In genomic region chr2:25304657-25305541, GRCm38 (mm10) we compare ENCODE assay signal across 8 mouse cellular contexts. TPM values are rescaled to one million over a fixed set of nuclear protein-coding genes. Genes with fewer than 3 reads are reported as not detected.
DNase-seq lines count a peak whose midpoint lies in the region; ATAC-seq and TF ChIP-seq lines count a peak whose summit lies in the region.

No protein-coding gene starts in this region.

- peaks cover 16% of the 10 kb centered on the region; the same call in 1 of the 2 replicates for H3K27me3 ChIP-seq in limb, embryonic 14.5 days (ENCODE audit: control insufficient read depth, insufficient read depth, low read length)
- H3K27me3 ChIP-seq in midbrain, embryonic 16.5 days (ENCODE audit: control insufficient read depth, insufficient read depth, low read depth, low read length): peaks cover 27% of the 10 kb centered on the region

- peak; percentile 89 for ATAC-seq in granulocyte monocyte progenitor cell, adult 5-6 weeks (replicated peaks; ENCODE audit: poor library complexity, severe bottlenecking)
- peak; percentile 30; the same call in 1 of the 2 replicates for ATAC-seq in limb, embryonic 14.5 days (ENCODE audit: low FRiP score, low read depth)
- ATAC-seq in midbrain, embryonic 16.5 days: peak; percentile 81

- 0 out of 2 replicates have a peak, but pooled peaks cover 2% of the 10 kb centered on the region for H3K4me1 ChIP-seq in bone marrow macrophage, adult 2 months (ENCODE audit: control insufficient read depth, insufficient read depth, low read length)
- no peaks in the 10 kb centered on the region for H3K4me1 ChIP-seq in limb, embryonic 14.5 days (ENCODE audit: control insufficient read depth, insufficient read depth, low read length)
- H3K4me1 ChIP-seq in midbrain, embryonic 16.5 days (ENCODE audit: control insufficient read depth, insufficient read depth, low read length): peaks cover 6% of the 10 kb centered on the region

- no peaks in the 10 kb centered on the region for H3K9me3 ChIP-seq in limb, embryonic 14.5 days (ENCODE audit: control insufficient read depth, low read length)
- no peaks in the 10 kb centered on the region for H3K9me3 ChIP-seq in midbrain, embryonic 16.5 days (replicated peaks; ENCODE audit: control insufficient read depth, low read length, poor library complexity, severe bottlenecking)

- H3K36me3 ChIP-seq in limb, embryonic 14.5 days (ENCODE audit: control insufficient read depth, insufficient read depth, low read length): no peaks in the 10 kb centered on the region
- H3K36me3 ChIP-seq in midbrain, embryonic 16.5 days (ENCODE audit: control insufficient read depth, insufficient read depth, low read length): peaks cover 18% of the 10 kb centered on the region

- DNase-seq in layer of hippocampus, postnatal 14 days (ENCODE audit: low spot score in 2 of 2): peak; percentile 40 to 50
- DNase-seq in layer of hippocampus, adult 9-11 months: no peak
- DNase-seq in limb, embryonic 14.5 days (ENCODE audit: low spot score): peak; percentile 27
- no peak for DNase-seq in gastrocnemius, postnatal 10 days
- DNase-seq in thymus, postnatal 36 days: no peak

- TF ChIP-seq POLR2A in bone marrow macrophage, adult 2 months (IDR thresholded peaks at IDR 0.05; ENCODE audit: borderline replicate concordance, low read depth, low read length): no peak
- TF ChIP-seq POLR2A in limb, embryonic 14.5 days (IDR thresholded peaks at IDR 0.05; ENCODE audit: borderline replicate concordance, extremely low read depth, insufficient read depth, insufficient read length): no peak

- H3K4me2 ChIP-seq in limb, embryonic 14.5 days (replicated peaks; ENCODE audit: low read depth, low read length, severe bottlenecking): peak overlapping the region; percentile 74
- peak overlapping the region; percentile 77 for H3K4me2 ChIP-seq in midbrain, embryonic 16.5 days (ENCODE audit: low read length)

- WGBS in limb, embryonic 14.5 days: 3% methylated on average over 38 of the region's 45 CpGs
- WGBS in midbrain, embryonic 16.5 days: 4% methylated on average over 45 of the region's 45 CpGs

- no peak for TF ChIP-seq CTCF in bone marrow macrophage, adult 2 months (IDR thresholded peaks at IDR 0.05; ENCODE audit: low read depth, low read length)

- peak overlapping the region; percentile 44 for H3K9ac ChIP-seq in limb, embryonic 14.5 days (ENCODE audit: low read depth, low read length, severe bottlenecking)
- peak overlapping the region; percentile 56 for H3K9ac ChIP-seq in midbrain, embryonic 16.5 days (ENCODE audit: low read depth, low read length)

- peak overlapping the region; percentile 59 for H3K4me3 ChIP-seq in bone marrow macrophage, adult 2 months (ENCODE audit: insufficient read depth, low read length)
- H3K4me3 ChIP-seq in limb, embryonic 14.5 days (replicated peaks; ENCODE audit: low read length): peak overlapping the region; percentile 37
- peak overlapping the region; percentile 43 for H3K4me3 ChIP-seq in midbrain, embryonic 16.5 days (ENCODE audit: low read depth, low read length)

- H3K27ac ChIP-seq in bone marrow macrophage, adult 2 months (ENCODE audit: insufficient read depth, low read depth, low read length): no peak overlapping the region
- H3K27ac ChIP-seq in limb, embryonic 14.5 days (replicated peaks; ENCODE audit: low read depth, low read length): no peak overlapping the region
- H3K27ac ChIP-seq in midbrain, embryonic 16.5 days (ENCODE audit: low read length): peak overlapping the region; percentile 68

RNA-seq across cellular contexts. Expression of gene Grin1, which starts 14.1 kb away (rescaled TPM):
- 100 to 1,000 TPM; 419 to 451 TPM for total RNA-seq in layer of hippocampus, postnatal 14 days (2021)
- 0.79 TPM in 1 of 2 replicates, not detected in the other for polyA plus RNA-seq in bone marrow macrophage, adult 2 months (2012; ENCODE audit: insufficient read depth, insufficient read length, missing spikeins)
- total RNA-seq in granulocyte monocyte progenitor cell, adult 5-6 weeks (2014; fragmentation: Nextera tagmentation): not detected in 2 replicates
- not detected in 2 replicates for total RNA-seq in granulocyte monocyte progenitor cell, adult 5-6 weeks (2017)
- polyA plus RNA-seq in limb, embryonic 14.5 days (2012; rRNA removed): 0.34 and 0.42 TPM in 2 replicates
- polyA plus RNA-seq in limb, embryonic 14.5 days (2014; fragmentation: Nextera tagmentation; extraction: Ambion mirVana): 0.43 and 1.3 TPM in 2 replicates
- 44.0 and 52.7 TPM in 2 replicates for polyA plus RNA-seq in midbrain, embryonic 16.5 days (2015; fragmentation: Nextera tagmentation; extraction: Ambion mirVana)
- under 1 TPM; 0.47 to 0.63 TPM for total RNA-seq in gastrocnemius, postnatal 10 days (2021)

RNA-seq across cellular contexts. Expression of gene Lrrc26, which starts 15.2 kb away (rescaled TPM):
- total RNA-seq in layer of hippocampus, postnatal 14 days (2021): not detected
- not detected in 2 replicates for polyA plus RNA-seq in bone marrow macrophage, adult 2 months (2012; ENCODE audit: insufficient read depth, insufficient read length, missing spikeins)
- total RNA-seq in granulocyte monocyte progenitor cell, adult 5-6 weeks (2014; fragmentation: Nextera tagmentation): not detected in 2 replicates
- not detected in 2 replicates for total RNA-seq in granulocyte monocyte progenitor cell, adult 5-6 weeks (2017)
- 0.09 TPM in 1 of 2 replicates, not detected in the other for polyA plus RNA-seq in limb, embryonic 14.5 days (2012; rRNA removed)
- polyA plus RNA-seq in limb, embryonic 14.5 days (2014; fragmentation: Nextera tagmentation; extraction: Ambion mirVana): 0.15 TPM in 1 of 2 replicates, not detected in the other
- not detected in 2 replicates for polyA plus RNA-seq in midbrain, embryonic 16.5 days (2015; fragmentation: Nextera tagmentation; extraction: Ambion mirVana)
- total RNA-seq in gastrocnemius, postnatal 10 days (2021): under 1 TPM in 1 of 2 experiments, not detected in 1; 0.26 TPM

RNA-seq across cellular contexts. Expression of gene Tmem210, which starts 17.0 kb away (rescaled TPM):
- not detected for total RNA-seq in layer of hippocampus, postnatal 14 days (2021)
- not detected in 2 replicates for polyA plus RNA-seq in bone marrow macrophage, adult 2 months (2012; ENCODE audit: insufficient read depth, insufficient read length, missing spikeins)
- total RNA-seq in granulocyte monocyte progenitor cell, adult 5-6 weeks (2014; fragmentation: Nextera tagmentation): not detected in 2 replicates
- total RNA-seq in granulocyte monocyte progenitor cell, adult 5-6 weeks (2017): not detected in 2 replicates
- polyA plus RNA-seq in limb, embryonic 14.5 days (2012; rRNA removed): not detected in 2 replicates
- not detected in 2 replicates for polyA plus RNA-seq in limb, embryonic 14.5 days (2014; fragmentation: Nextera tagmentation; extraction: Ambion mirVana)
- not detected in 2 replicates for polyA plus RNA-seq in midbrain, embryonic 16.5 days (2015; fragmentation: Nextera tagmentation; extraction: Ambion mirVana)
- not detected for total RNA-seq in gastrocnemius, postnatal 10 days (2021)

RNA-seq across cellular contexts. Expression of gene Man1b1, which starts 27.2 kb away (rescaled TPM):
- total RNA-seq in layer of hippocampus, postnatal 14 days (2021): 10 to 100 TPM; 49.0 to 59.9 TPM
- polyA plus RNA-seq in bone marrow macrophage, adult 2 months (2012; ENCODE audit: insufficient read depth, insufficient read length, missing spikeins): 36.1 and 43.5 TPM in 2 replicates
- 36.5 and 37.2 TPM in 2 replicates for total RNA-seq in granulocyte monocyte progenitor cell, adult 5-6 weeks (2014; fragmentation: Nextera tagmentation)
- 34.1 and 38.6 TPM in 2 replicates for total RNA-seq in granulocyte monocyte progenitor cell, adult 5-6 weeks (2017)
- polyA plus RNA-seq in limb, embryonic 14.5 days (2012; rRNA removed): 34.8 and 35.3 TPM in 2 replicates
- 70.2 and 83.5 TPM in 2 replicates for polyA plus RNA-seq in limb, embryonic 14.5 days (2014; fragmentation: Nextera tagmentation; extraction: Ambion mirVana)
- 50.7 and 51.0 TPM in 2 replicates for polyA plus RNA-seq in midbrain, embryonic 16.5 days (2015; fragmentation: Nextera tagmentation; extraction: Ambion mirVana)
- total RNA-seq in gastrocnemius, postnatal 10 days (2021): 10 to 100 TPM; 21.0 to 25.2 TPM

RNA-seq across cellular contexts. Expression of gene Anapc2, which starts 32.6 kb away (rescaled TPM):
- 10 to 100 TPM; 66.6 to 72.1 TPM for total RNA-seq in layer of hippocampus, postnatal 14 days (2021)
- 84.0 and 89.6 TPM in 2 replicates for polyA plus RNA-seq in bone marrow macrophage, adult 2 months (2012; ENCODE audit: insufficient read depth, insufficient read length, missing spikeins)
- 34.7 and 46.0 TPM in 2 replicates for total RNA-seq in granulocyte monocyte progenitor cell, adult 5-6 weeks (2014; fragmentation: Nextera tagmentation)
- 17.8 and 35.7 TPM in 2 replicates for total RNA-seq in granulocyte monocyte progenitor cell, adult 5-6 weeks (2017)
- polyA plus RNA-seq in limb, embryonic 14.5 days (2012; rRNA removed): 121 and 165 TPM in 2 replicates
- 117 and 126 TPM in 2 replicates for polyA plus RNA-seq in limb, embryonic 14.5 days (2014; fragmentation: Nextera tagmentation; extraction: Ambion mirVana)
- polyA plus RNA-seq in midbrain, embryonic 16.5 days (2015; fragmentation: Nextera tagmentation; extraction: Ambion mirVana): 141 and 144 TPM in 2 replicates
- 10 to 100 TPM; 35.2 to 52.2 TPM for total RNA-seq in gastrocnemius, postnatal 10 days (2021)

Comparison
In these comparisons a context has a peak if more than half of its experiments do, and no peak if none do; other contexts are left out.
1. DNase-seq: peak in layer of hippocampus, postnatal 14 days (2 of 2) and limb, embryonic 14.5 days (single experiment); none in layer of hippocampus, adult 9-11 months (single experiment), gastrocnemius, postnatal 10 days (single experiment) and thymus, postnatal 36 days (0 of 2).
2. ATAC-seq: peak in every context shown above with its lines; median percentile 89 in granulocyte monocyte progenitor cell, adult 5-6 weeks; 81 in midbrain, embryonic 16.5 days; 30 in limb, embryonic 14.5 days.
3. RNA of gene Grin1, which starts 14.1 kb away (total RNA-seq): 419 to 451 TPM in layer of hippocampus, postnatal 14 days; 0.47 to 0.63 TPM in gastrocnemius, postnatal 10 days and not detected in granulocyte monocyte progenitor cell, adult 5-6 weeks; every median in the first group is over 100 times any median in the second.
4. Peak in every context shown above with its lines, with median percentiles within 50 percentile points of each other: H3K4me3 ChIP-seq.